Mouse (Mus musculus) ES-Bruce4 (cell line): ENCODE results near the gene Stoml1.

Experiments
- EP300 ChIP-seq: IDR thresholded peaks from 2 replicates; pipeline ENCODE4 v1.6.1; 2011; ENCODE audit warnings: low read depth, low read length; ENCODE audit not compliant: insufficient read depth
- POLR2A ChIP-seq: IDR thresholded peaks from one replicate; pipeline ENCODE4 v1.8.1; 2011; ENCODE audit warnings: low read length; ENCODE audit not compliant: insufficient read depth

- TF ChIP-seq POLR2A: no peak
- TF ChIP-seq EP300: no peak
Measured at GRCm38 (mm10) chr9:58280259-58281109, 27.5 kb downstream of the Stoml1 start.
